Mouse (Mus musculus) urinary bladder, postnatal 36 days (tissue): ENCODE measurements at regions not wholly inside any gene's neighbourhood (a gene's known extent, or its start where the extent isn't known, plus 50 kb on each side); places are given as distances from the start of the nearest gene placed in this dataset.

Experiments
- DNase-seq, 2 experiments: peaks; one replicate each; pipeline ENCODE4 v3.0.0; 2022; ENCODE audit warnings: low spot score in 2 of 2, mixed read lengths in 1 of 2

DNA sequence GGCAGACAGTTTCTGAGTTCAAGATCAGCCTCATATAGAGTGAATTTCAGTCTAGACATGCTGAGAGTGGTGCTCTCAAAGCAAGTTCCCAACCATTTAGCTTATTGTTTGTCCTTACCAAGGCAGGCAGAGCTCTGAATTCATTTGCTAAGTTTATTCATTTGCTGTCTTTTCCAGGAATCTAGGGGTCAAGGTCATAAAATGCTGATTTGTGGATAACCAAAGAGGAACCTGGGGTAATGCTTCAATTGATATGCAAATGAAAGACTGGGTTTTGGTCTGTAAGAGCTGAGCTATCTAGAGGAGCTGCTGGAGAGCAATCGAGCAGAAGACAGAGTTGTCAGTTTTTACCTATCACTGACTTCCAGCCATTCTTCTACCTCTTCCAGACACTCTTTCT, 832.8 kb downstream of the Ryr2 start:
- no peak for DNase-seq

DNA sequence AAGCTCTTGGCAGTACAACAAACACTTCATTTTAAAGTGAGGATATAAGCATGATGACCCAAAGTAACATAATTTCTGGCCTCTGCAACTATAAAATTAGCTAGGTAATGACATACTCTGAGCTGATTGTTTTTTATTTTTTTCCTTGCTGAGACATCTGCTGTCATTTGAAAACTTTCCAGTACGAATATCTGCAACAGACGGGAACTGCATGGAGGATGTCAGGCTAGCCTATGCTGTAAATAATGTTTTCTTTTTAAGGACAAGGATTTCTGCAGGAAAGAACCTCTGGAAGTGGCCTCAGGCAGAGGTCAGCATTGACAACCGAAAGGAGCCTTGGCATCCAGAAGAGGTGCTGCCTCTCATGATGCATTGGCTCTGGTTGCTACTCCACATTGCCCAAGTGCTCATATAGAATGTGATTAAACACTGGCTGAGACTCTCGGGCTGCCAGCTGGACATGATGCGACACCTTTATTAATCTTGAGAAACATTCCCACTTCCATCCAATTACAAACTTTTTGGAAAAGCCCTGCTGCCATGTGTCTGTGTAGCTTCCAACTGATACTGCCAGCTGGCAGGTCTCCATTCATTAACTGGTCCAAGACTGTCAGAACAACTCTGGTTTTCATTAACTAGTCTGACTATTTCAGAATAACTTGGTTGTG, 837.9 kb downstream of the Ryr2 start:
- peak in 1 of 2 experiments; percentile 1 for DNase-seq

DNA sequence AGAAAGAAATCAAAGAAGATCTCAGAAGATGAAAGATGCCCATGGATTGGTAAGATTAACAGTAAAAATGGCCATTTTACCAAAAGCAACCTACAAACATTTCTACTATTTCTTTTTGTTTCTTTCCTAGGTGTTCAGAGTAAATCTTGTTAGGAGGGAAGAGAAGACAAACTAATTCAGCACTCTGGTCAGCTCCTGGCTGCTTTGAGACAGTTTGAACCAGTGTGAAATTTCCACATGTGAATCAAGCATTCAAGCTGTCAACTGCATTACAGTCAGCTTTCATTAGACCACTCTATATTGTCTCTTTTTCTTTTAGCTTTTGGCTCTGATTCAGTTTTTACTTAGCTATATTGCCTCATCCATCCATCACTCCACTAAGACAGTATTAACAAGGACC, 859.2 kb downstream of the Ryr2 start:
- no peak for DNase-seq

DNA sequence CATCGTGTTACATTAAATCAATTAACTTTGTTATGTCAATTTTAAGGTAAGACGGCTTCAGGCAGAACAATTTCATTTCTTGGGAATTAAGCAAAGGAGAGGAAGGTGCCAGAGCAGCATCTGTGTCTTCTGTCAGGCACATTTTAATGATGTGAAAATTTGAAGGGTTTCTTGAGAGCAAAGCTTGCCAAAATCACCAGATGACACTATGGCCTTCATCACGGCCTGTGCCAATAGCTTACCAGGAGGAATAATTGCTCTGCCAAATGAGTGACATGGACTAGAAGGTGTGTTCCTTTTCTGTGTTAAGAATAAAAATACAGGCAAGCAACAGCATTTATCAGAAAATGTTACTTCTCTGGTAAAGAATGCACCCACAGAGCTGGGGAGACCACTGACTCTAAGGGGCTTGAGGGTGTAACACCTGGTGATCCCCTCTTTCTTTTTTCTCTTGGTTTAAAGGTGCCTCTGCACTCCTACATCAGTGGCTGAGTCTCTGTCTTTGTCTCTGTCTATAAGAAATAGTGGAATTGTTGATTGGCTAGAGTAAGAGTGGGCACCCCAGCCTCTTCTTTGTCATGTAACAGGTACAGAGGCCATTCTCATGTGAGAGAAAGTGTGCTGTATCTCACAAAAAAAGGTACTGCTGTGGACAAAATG, 856.2 kb upstream of the Chrm3 start:
- no peak for DNase-seq

DNA sequence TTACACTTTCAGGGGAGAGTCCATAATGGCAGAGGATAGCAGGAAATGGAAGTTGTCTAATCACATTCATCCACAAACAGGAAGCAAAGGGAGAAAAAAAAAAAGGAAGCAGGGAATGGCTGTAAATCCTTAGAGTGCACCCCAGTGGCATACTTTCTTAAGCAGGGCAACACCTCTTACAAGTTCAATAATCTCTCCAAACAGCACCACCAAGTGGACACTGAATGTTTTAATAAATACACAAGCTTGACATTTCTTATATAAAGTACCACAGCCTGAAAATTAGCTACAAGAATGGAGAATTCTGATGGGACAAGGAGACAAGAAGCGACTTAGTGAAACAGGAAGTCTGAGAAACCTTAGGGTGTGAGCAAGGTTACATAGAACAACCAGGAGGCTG, 849.5 kb upstream of the Chrm3 start:
- no peak for DNase-seq

DNA sequence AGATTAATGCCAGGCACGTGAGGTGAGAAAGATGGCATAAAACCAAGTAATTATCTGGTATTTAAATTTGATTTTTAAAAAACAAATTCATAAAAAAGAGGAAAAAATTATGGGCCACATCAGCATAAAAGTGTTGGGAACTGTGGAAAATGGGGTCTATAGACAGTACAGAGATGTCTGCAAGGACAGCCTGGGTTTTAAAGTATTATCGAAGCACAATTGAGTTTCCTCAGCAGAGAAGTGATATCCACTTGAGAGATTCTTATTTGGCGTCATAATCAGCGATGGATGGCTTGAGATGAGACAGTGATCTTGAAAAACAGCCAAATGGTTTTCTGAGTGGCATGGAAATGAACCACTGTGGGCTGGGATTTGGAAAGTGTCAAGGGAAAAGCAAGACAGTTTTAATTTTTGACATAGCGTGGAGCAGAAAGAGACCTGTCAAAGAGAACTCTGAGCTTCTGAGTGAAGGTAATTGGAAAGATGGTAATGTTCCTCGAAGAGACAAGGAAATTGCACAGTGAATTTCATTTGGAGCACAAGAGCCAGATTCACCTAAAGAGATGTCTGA, 844.7 kb upstream of the Chrm3 start:
- DNase-seq: no peak

DNA sequence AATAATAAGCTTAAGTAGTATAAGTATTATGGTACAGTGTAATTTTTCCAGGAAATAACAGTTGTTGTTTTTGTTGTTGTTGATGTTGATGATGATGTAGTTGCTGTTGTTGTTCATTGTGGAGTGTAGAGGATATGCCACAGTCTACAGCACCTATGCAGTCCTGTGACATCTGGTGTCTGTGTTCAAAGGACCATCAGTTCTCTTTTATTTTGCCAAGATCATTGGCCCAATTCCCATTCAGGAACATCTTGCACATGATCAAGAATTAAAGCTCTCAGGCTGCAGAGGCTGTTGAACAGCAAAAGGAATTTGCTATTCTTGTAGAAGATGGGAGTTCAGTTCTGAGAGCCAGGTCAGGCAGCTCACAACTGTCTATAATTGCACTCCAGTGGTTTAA, 841.3 kb upstream of the Chrm3 start:
- no peak for DNase-seq

DNA sequence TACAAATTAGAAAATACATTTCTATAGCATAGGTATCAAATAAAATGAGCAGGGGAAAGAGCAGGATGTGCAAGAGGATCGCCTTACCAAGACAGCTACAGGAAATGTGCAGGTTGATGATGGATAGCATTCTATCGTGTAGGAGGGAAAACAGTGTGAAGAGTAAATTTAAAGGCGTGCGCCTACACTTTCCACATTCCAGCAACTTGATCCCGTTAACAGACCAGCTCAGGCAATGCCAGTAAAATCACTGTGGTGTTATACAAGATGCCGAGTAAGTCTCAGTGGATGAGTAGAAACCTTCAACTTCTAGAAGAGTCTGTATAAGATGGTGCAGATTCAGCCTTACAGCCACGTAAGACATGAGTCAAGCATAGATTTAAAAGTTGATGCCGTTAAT, 831.8 kb upstream of the Chrm3 start:
- DNase-seq: no peak

DNA sequence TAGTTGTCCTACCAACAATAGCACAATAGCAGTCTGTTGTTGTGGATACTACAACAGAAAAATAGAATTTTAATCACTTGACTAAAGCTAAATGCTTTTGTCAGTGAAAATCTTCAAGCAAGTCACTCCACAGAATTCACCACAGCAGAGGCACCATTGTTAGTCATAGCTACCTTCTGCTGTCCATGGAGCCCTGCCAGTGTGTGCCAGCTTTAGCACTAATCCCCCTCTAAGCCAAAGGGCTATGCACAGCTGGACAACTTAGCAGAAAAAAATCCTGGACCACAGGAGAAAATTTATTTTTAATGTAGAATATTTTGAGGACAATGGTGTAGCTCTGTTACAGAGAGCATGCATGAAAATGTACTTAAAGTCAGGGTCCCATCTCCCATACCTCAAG, 820.5 kb upstream of the Chrm3 start:
- DNase-seq: no peak

DNA sequence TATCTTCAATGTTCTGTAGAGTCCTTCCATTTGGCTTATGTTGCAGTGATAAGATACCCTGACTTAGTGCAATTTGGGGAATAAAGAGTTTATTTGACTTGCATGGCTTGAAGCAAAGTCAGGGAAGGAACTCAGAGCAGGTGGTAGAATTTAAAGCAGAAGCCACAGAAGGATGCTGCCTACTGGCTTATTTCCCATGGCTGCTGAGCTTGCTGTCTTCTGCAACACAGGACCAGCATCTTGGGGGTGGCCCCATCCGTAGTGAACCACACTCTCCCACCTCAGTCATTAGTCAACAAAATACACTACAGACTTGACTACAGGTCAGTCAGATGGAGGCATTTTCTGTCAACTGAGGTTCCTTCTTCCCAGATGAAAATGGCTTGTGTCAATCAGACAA, 819.7 kb upstream of the Chrm3 start:
- DNase-seq: no peak

DNA sequence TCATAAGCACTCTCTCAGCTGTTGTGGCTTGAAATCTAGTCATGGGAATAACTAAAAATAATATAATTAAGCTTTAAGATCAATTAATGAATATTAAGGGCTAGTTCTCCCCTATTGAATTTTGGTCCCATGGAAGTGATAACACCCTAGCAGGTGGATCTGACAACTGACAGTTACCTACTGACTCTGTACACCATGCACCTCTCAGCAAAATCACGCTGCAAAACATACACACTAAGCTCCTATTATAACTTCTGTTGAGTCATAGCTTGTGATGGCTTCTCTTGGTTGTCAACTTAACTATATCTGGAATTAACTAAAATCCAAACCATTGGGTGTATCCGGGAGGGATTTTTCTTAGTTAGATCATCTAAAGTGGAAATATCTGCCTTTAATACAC, 817.9 kb upstream of the Chrm3 start:
- DNase-seq: no peak

DNA sequence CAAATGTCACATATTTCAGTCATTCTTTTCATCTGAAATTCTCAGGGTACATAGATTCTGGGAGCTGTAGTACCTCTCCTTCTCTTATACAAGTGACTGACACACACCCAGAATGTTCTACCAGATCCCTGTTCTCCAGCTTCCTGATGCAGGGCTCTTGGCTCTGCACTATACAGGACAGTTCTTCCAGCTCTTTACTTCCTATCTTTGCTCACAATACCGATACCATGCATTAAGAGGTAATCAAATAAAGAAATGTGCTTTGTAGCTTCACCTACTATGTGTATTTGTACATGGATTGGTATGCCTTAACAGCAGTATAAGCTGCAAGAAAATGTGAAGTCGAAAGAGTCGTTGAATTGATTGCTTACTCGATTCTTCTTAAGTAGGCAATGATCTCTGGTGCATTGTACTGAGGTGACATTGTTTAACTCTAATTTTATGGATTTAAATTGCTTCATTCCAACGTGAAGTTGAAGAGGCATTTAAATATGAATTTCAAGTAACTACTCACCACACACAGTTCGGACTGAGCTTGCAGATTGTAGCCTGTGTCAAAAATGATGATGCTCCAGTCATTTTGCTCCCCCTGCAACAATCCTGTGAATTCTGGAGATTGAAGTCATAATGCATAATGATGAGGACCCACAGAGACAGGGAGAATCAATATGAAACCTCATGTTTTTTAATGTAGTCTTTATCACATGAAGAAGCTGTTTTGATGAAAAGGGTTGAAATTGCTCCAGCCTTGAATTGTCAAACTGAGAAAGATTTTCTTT, 817.2 kb upstream of the Chrm3 start:
- no peak for DNase-seq

DNA sequence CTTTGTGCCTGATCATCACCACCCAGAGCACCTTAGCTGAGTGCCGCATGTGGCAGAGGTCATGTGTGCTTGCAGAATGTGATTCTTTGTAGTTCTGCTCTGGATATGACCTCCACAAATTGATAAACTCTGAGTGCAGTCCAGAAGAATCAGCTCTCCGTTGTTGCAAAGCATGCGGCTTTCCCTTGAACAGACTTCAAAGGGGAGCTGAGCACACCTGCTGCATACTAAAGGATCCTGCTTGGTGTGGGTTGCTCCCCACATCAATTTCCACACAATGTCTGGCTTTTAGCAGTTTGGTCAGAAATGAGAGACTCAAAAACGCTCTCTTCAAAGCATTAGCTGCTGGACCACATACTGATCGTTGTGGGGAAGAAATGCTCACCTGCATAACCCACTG, 806.5 kb upstream of the Chrm3 start:
- no peak for DNase-seq

DNA sequence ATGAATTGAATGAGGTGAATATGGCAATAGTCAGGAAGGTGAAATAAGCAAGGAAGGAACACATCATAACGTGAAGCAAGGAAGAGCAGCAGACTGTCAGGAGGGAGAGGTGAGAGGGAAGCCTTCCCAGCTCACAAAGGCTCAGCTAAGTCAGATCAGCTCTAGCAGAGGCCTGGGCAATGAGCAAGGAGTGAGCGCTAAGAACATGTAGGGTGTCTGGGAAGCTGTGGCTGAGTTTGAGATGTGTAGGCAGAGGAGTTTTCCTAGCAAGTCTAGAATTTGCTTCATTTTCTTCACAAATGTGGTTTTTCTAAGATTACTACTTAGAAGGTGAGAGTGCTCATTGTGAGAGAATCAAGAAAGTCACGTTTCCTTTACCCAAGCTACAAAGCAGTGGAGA, 803.5 kb upstream of the Chrm3 start:
- no peak for DNase-seq

DNA sequence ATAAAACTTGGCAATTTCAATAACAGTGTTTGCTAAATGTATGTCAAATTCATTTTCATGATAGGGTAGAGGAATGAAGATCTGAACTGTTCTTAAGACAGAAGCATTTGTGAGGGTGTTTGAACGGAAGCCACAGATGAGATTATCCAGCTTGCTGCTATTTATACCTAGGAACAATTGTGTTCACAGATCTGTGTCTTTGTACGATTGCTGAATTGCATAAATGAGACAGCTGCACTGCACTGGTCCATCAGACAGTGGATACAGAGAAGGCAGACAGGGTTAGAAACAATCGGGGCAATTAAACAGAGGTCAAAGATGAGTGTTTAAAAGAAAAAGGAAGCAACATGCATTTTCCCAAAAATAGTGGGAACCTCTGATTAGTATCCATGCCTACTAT, 786.6 kb upstream of the Chrm3 start:
- no peak for DNase-seq

DNA sequence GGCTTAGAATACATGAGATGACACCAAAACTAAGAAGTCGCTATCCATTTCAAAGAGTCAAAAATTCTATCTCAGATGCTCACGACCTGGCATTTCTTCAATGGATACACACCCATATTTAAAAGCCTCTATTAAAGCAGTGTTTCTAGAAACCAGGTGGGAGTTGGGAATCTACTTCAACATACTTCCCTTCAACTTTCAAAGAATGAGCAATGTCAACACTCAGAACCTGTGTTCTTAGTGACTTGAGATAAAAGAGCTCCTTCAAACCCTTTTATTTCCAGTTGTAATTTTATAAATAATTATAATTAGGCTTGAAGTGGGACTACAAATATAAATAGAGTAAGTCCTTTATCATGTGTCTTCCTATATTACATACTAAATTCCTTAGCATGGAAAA, 747.0 kb upstream of the Chrm3 start:
- no peak for DNase-seq

DNA sequence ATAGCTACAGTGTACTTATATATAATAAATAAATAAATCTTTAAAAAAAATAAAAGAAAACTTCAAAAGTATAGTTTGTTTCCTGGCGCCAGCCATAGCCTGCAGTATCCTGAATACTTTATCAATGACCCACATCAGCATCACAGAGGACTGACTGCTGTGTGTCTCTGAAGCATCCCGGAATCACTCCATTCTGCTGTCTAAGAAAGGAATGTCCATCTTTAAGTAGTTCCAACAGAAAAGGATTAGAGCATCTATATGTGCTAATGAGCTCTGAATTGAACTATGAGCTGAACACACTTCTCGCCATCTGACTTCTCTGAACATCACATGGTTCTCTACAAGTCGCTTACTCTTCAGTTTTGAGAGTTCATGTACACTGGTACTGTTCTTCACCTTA, 745.8 kb upstream of the Chrm3 start:
- DNase-seq: no peak

DNA sequence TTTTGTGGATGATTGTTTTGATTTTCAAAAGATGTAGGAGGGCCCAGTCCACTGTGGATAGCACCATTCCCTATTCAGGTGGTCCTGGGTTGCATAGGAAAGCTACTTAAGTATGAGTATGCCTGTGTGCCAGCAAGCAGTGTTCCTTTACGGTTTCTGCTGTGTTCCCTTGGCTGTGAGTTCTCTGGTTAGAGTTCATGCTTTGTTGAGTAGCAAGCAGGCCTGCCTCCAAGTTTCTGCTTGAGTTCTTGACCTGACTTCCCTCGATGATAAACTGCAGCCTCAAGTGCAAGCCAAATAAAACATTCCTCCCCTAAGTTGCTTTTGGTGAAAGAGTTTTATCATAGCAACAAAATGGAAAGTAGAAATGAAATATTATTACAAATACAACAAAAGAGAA, 744.9 kb upstream of the Chrm3 start:
- DNase-seq: peak in 1 of 2 experiments; percentile 22

DNA sequence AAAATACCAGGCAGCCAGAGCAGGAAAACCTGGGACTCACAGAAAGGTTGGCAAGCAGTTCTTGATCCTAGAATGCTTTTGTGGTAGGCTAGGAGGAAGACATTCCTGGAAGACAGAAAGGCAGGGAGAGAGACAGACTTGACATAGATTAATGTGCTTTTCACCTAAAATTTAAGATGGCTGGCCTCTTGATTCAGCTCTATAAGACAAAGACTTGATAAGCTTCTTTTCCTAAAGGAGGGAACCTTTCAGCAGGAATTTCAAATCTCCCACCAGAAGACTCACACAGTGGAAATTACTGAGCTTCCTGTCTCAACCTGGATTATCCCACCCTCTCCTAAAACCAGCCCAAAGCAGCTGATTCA, 738.9 kb upstream of the Chrm3 start:
- no peak for DNase-seq

DNA sequence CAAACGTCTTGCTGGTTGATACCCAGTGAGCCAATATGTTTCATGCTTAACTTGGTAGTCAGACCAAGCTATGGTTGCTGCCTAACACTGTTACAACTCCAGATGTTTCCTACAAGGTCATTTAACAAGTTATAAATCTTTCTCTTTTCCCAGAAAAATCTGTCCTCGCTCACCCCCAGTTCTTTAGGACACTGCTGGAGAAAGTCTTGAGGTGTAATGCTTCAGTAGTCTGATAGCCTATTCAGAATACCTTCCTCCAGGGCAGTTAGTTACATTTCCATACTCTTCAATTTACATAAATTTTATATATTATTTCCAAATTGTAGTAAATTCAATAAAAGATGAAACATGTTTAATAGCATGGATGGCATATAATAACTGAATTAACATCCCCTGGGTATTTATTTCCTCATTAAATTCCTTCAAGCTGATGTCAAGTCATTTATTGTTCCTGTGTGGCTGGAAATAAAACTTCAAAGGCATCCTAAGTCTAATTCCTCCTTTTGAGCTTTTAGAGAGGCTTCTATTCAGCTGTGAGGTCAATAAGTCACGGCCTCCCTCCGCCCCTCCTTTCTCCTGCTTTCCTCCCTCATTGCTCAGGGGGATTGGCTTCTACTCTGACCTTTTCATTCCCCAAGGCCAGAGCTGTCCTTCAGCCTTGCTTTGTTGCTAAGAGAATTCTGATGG, 738.4 kb upstream of the Chrm3 start:
- DNase-seq: peak in 1 of 2 experiments; percentile 3

DNA sequence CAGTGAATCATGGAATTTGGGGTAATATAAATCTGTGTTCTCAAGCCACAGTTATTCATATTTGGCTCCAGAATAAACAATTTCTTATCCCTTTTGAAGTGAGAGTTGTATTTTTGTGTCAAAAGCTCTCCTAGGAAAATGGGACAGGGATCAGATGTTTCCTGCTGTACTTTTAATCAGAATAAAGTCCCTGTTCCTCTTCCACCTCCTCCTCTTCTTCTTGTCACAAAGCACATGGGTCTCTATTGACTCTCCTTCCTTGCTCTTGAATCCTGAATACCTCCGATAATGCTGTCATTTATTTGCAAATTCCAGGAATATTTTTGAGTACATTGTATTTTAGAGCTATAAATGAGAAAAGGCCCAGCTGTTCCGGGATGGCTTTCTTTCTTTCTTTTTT, 732.3 kb upstream of the Chrm3 start:
- DNase-seq: no peak
